Mouse (Mus musculus) frontal cortex, postnatal 25 days (tissue): ENCODE results near the gene Pnpla1.
A peak's percentile ranks its signal among the peaks of the same experiment; 100 is the strongest.
"Not testable (repeated sequence)": the region's sequence is repeated elsewhere in the genome, so short reads cannot be mapped to it uniquely, and the experiment has no call there.

Experiments used
- DNase-seq, 2 experiments: peaks; one replicate each; pipeline ENCODE4 v3.0.0; 2022; ENCODE audit warnings: low spot score in 2 of 2

Pnpla1 gene

DNA sequence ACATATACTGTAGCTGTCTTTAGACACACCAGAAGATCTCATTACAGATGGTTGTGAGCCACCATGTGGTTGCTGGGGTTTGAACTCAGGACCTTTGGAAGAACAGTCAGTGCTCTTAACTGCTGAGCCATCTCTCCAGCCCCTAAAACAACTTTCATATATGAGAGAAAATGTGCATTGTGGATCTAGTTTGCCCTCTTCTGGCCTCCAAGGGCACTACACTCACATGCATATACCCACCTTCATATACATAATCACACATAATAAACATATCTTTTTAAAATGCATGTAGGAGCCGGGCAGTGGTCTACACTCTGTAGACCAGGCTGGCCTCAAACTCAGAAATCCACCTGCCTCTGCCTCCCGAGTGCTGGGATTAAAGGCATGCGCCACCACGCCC lies 16.3 kb upstream of the Pnpla1 start:
- DNase-seq: not testable (repeated sequence)

DNA sequence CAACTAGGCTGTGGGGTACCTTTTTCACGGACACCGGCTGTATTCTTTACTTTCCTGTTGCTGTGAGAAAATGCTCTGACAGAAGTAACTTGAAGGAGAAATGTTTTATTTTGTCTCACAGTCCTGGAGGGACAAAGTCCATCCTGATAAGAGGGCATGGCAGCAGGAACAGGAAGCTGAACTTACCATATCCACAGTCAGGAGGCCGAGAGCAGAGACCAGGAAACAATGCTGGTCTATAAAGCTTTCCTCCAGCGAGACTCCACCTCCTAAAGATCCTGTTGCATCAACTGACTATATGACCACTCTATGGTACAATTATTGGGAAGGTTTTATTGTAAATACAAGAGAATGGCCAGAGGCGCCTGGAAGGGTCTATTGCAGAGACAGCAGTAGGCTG lies 14.5 kb upstream of the Pnpla1 start:
- DNase-seq: no peak

DNA sequence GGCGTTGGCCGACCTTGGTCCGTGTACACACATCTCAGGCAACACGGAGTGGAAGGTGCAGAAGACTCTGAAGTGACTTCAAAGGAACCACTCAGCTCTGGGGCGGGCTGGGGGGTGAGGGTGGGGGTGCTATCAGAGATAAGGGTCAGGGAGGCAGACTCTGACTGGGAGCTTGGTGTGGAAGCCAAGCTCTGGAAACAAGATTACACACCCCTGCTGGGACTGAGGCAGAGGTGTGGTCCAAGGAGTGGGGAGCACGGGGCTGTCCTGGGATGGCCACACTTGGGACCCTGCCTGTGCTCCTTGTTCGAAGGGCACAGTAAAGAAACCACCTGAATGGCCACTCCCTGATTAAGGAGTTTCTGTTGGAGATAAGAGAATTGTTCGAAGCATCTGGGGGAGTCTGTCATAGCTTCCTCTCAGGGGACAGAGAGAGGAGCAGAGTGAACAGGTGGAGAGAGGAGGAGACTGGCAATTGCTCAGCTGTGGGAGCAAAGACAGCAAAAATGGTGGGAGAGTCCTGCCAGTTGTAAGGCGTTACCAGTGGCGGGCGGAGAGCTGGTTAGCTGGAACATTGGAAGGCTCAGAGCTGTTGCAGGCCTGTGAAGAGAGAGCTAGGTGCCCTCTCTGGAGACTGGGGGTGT lies 11.1 kb upstream of the Pnpla1 start:
- DNase-seq: no peak

DNA sequence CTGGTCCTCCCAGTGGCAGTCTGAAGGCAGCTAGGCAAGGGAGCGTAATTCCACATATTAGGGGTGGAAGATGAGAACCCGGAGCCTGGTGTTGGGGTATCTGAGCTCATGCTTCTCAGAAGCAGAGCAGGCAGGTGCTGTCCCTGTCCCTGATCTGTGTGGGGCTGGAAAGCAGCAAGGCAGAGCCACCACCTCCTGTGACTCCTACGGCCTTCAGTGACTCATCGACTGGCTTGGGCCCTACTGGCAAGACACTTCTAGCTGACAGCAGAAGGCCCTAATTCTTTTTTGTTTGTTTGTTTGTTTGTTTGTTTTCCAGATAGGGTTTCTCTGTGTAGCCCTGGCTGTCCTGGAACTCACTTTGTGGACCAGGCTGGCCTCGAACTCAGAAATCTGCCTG lies 7.7 kb upstream of the Pnpla1 start:
- no peak for DNase-seq

DNA sequence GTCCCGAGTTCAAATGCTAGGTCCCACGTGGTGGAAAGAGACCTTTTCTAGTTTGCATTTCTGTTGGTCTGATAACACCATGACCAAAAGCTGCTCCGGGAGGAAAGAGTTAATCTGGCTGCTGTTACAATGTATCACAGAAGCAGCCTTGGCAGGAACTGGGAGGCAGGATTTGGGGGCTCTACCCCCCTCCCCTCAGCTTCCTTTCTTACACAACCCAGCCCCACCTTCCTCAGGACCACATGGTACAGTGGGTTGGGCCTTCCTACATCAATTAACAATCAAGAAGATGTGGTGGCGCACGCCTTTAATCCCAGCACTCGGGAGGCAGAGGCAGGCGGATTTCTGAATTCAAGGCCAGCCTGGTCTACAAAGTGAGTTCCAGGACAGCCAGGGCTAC lies 3.8 kb upstream of the Pnpla1 start:
- no peak for DNase-seq

DNA sequence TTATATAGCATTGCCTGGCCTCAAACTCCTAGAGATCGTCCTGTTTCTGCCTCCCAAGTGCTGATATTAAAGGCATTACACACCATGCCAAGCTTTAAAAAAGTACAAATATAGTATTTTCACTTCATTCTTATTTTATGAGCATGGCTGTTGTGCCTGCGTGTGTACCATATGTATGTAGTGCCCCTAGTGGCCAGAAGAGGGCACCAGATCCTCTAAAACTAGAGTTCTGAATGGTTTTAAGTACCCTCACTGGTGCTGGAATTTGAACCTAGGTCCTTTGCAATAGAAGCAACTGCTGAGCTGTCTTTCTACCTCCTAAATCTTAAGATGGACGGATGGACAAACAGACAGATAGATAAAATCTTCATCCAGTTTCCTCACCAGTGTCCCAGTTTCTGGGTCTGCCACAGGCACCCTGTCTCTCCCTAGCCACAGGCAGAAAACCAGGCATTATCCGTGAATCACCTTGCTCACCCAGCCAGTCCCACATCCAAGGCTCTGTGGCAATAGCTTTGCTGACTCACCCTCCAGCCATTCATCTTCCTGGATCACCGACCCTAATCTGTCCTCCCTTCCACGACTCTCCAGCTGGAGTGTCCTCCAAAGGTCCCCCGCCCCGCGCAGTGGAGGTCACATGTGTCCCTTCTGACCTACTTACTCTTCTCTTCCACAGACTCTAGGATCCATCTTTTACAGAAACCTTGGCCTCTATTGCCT lies 2.9 kb upstream of the Pnpla1 start:
- no peak for DNase-seq

DNA sequence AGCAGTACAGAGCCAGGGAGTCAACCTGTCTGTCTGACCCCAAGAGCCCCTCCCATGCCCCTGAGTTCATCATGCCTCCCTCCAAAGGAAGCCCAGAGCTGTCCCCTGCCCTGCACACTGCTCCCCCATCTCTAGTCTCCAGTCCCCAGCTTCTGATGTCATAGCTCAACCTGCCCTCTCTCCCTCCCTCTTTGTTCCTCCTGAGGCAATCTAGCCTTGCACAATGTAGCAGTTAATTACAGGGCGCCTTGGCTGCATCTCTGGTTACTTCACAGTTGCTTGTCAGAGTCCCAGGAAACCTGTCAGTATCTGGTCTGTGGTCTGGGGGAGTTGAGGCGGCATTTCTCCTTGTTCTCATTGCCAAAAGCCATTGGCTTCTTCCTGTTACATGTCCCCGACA lies 2.2 kb upstream of the Pnpla1 start:
- DNase-seq: no peak

DNA sequence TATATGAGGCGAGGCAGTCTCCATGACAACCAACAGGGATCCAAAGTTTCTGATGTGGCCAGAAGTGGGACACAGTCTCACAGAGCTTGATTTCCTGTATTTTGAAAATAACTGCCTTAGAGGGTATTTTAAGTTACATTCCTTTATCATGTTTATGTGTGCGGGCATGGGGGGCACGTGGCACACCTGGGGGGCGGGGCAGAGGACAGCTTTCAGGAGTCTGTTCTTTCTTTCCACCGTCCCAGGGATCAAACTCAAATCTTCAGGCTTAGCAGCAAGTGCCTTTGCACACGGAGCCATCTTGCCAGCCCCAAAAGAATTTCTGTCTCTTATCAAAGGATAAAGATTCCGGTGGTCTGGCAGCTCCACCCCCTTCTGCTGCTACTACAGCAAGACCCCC lies 5.7 kb downstream of the Pnpla1 start:
- DNase-seq: no peak

DNA sequence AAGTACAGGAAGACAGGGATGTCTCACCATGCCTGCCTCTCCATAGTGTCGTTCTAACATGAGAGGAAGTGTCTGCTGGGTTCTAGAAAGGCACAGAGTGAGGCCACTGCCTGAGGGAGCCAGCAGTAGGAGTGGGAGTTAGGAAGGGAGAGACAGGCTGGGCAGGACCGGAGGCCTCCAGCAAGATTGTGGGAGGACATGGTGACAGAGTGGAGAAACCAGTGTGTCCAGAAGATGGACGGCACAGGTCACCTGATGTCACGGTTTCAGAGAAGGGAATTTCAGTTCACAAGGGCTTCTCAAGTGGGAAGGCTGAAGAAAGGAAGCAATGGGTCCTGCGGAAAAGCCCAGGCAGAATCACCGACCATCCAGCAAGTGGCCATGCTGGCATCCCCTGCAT lies 6.3 kb downstream of the Pnpla1 start:
- no peak for DNase-seq

DNA sequence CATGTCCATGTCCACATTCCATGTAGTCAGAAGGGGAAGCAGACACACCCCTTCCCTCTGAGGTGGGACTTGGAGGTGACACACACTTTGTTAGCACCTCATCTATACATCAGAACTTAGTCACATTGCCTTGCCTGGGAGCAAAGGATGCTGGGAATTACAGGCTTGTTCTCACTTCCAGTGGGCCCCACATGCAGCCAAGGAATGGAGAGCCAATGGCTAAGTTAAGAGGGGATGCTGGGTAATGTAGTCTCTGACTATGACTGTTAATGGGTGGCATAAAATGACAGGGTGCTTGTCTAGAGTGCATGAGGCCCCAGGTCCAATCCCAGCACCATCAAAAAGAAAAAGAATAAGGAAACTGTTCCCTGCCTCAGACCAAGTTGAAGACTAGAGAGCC lies 8.7 kb downstream of the Pnpla1 start:
- DNase-seq: no peak

DNA sequence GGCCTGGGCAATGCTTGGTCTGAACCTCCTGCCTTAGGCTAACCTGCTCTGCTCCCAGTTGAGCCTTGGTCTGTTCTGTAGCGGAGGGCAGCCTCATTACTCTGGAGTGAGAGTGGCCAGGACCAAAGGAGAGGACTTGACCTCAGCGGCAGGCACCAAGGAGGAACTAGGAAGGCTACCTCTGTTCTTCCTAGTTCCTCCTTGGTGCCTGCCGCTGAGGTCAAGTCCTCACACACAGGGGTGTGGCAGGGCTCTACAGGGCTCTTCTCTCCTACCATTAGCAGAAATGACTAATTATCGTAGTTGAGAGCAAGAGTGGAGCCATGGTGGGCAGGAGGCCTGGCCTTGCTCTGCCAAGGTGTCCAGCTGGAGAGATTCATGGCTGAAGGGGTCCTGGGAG lies 9.2 kb downstream of the Pnpla1 start:
- DNase-seq: no peak

DNA sequence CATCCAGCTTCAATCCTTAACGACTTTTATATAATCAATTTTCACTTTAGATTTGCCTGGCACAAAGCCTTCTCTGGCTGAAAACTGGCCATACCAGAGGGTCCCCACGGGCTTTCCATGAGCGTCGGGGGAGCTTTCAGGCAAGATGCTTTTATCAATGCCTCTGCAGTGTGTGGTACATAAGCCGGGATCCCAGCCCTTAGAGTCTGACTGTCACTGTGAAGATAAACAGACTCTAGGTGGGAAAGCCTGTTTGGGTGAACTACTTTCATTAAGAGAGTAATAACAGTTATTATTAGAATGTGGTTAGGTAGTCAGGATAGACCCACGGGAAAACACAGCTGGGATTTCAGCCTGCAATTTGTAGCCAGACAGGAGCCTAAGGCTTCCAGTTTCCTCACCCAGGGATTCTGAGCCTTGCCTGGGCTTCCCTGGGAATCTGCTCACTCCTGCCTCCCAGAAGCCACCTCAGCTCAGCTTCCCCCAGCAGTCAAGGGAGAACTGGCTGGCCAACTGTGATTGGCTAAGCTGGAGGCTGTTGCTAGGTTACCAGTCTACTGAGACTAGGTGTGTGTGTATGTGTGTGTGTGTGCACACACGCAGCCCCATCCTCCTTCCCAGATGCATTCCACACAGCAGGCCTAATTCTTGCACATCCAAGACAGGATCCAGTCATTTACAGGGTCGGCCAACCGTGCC lies 11.3 kb downstream of the Pnpla1 start:
- peak; percentile 40 to 59 for DNase-seq

DNA sequence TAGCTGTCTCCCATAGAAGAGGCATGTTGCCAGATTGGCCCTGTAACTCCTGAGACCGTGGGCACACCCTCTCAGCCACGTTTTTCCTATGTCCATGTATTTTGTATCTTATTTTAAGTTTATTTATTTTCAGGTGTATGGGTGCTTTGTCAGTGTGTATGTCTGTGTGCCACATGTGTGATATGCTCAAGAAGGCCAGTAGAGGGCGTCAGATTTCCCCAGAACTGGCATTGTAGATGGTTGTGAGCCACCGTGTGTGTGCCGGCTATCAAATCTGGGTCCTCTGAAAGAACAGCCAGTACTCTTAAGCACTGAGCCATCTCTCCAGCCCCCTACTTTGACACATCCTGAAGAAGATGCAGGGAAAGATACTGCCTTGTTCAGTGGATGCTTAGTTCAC lies 12.2 kb downstream of the Pnpla1 start:
- no peak for DNase-seq

DNA sequence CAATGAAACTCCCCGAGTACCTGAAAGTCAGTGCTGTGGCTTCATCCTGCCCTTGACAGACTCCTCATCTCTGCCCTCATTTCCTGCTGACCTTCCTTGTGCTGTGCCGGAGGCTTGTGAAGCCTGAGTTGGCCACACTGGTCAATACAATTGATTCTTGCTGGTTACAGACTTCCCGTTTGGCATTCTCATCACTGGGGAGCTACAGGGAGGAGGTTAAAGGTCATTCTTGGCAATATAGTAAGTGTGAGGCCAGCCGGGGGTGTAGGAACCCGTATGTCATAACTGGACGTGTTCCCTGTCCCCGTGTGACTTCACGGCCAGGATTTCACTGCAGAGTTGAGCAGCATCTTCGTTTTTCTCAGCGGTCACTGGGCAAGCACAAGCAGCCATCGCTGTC lies 13.6 kb downstream of the Pnpla1 start:
- DNase-seq: no peak

DNA sequence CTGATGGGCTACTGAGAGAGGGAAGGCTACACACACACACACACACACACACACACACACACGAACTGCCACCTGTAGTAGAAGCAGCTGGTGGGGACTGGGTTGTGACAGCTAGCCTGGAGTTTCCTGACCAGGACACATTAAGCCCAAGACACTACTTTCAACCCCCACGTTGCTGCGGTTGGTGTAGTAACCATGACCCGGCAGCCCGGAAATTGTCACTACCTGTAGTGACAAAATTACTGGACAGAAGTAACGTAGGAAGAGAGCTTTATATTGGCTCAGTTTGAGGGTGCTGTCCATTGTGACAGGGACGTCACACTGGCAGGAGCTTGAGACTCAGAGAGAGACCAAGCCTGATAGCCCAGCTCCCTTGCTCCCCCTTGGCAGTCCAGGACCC lies 14.1 kb downstream of the Pnpla1 start:
- DNase-seq: no peak

DNA sequence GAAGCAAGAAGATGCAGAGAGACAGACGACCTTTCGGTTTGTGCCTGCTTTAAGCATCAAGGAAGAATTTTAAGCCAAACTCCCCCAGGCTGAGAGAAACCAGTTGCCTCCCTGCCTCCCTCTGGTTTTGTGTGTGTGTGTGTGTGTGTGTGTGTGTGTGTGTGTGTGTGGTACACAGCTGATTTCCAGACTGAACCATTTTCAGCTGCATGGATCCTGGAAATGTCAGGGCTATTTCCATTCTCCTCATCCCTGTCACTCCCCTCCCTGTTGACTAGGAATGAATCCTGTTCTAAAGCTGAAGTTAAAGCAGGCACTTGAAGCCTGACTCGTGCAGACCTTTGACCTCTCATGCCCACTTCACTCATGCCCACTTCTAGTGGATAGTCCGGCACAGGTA lies 16.0 kb downstream of the Pnpla1 start:
- no peak for DNase-seq

DNA sequence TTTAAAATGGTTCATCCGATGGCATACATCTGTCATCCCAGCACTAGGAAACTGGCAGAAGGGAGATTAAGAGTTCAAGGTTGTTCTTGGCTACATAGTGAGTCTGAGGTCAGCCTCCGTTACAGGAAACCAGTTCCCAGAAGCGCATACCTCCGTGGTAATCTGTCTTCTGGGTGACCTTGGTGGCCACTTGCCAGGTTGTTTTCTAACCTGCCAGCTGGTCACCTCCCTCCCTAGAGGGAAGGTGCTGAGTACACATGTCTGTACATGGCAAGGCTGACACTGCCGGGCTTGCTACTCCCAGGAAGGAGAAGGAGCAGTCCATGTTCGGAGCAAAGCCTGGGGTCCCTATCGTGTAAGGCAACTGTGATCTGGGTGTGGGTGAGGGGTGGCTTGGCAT lies 16.6 kb downstream of the Pnpla1 start:
- no peak for DNase-seq

DNA sequence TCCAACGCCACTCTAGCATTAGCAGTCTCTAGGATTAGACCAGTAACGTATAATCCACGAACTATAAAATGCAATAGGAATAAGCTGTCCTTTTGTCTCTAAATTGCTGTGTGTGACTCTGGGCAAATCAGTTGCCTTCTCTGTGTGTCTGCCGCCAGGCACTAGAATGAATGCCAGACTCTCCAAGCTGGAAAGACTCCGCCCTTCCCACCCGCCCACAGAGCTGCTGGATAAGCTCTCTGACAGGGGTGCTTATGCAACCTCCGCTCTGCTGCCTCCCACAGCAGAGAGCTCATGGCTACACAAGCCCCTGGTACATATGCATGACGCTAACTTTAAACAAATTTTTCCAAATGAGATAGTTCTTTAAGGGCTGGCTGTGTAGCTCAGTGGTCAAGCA lies 17.1 kb downstream of the Pnpla1 start:
- DNase-seq: peak; percentile 33 to 38

DNA sequence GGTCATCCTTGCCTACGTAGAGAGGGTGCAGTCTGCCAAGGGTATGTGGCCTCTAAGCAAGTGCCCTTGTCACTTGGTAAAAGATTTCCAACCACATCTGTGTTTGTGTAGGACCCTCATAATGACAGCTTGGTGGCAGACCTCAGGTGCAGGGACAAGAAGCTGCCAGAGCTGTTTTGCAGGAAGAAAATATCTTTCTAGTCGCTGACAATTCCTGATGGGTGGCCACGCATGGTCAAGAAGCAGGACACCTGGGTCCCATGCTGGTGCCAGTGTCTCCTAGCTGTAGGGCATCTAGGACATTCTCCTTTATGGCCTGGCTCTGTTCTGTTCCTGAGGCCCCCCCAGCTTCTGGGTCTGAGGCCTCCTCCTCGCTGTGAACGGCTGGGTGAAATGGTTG lies 18.1 kb downstream of the Pnpla1 start:
- DNase-seq: no peak

DNA sequence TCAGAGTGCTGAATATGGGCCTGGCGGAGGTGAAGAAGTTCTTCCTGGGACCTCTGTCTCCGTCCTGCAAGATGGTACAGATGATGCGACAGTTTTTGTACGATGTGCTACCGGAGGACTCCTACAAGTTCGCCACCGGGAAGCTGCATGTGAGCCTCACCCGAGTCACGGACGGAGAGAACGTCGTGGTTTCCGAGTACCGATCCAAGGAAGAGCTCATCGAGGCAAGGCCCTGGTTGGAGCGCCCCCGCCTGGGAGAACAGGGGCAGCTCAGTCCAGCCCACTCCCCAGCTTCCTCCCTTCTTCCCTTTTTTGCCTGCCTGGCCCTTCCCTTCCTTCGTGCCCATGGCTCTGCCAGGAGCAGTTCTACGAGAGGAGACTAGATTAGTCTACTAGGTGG lies 18.6 kb downstream of the Pnpla1 start:
- peak in 1 of 2 experiments; percentile 19 for DNase-seq

DNA sequence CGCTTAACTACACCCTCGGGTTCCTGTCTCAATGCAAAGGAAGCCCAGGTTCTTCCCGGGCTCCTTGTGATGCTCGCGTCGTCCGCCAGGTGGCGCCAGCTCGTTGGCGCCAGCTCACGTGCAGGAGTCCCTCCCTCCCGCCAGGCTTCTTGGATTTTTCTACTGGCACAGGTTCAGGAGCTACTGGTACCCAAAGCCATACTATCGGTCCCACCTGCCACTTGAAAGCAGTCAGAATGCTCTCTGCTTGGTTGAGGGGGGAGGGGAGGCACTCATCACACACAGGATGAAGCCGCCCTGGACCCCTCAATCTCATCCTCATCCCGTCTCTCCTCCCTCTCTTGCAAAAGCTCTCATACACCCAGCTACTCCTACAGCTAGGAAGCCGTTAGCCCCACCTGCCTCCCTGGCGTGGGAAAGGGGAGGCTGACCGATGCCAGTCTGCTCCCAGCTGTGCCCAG lies 21.8 kb downstream of the Pnpla1 start:
- DNase-seq: peak; percentile 66 to 74

DNA sequence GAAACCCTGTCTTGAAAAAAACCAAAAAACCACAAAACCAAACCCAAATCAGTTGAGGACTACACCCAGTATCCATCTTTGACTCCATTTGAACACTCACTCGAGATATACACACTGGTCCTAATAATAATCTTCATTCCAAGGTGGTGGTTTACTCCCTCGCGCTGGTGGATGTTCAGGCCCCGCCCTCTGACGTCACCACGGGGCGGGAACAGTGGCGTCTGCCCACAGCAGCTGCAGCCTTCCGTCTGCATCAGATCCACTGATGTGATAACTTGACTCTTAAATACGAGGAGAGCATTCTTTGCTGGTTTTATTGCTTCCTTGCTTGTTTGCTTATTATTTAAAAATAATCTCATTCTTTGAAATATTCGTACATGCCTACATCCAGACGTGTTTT lies 24.1 kb downstream of the Pnpla1 start:
- DNase-seq: no peak

DNA sequence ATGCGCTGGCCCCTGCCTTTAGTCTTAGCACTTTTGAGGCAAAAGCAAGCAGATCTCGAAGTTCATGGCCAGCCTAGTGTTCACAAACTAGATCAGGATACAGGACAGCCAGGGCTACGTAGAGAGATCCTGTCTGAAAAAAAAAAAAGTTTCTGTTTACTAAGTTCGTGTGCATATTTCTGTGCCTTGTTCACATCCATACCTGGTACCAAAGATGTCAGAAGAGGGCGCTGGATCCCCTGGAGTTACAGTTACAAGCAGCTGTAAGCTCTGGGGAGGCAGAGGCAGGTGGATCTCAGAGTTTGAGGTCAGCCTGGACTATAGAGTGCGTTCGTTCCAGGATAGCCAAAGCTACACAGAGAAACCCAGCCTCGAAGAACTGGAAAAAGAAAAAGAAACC lies 24.6 kb downstream of the Pnpla1 start:
- no peak for DNase-seq
